Mouse (Mus musculus) thymus, postnatal 36 days (tissue): ENCODE results near the gene Plxnd1.

Experiments
- DNase-seq, 2 experiments: peaks; one replicate each; pipeline ENCODE4 v3.0.0; 2022; ENCODE audit warnings: mixed read lengths in 2 of 2

Plxnd1 gene

DNA sequence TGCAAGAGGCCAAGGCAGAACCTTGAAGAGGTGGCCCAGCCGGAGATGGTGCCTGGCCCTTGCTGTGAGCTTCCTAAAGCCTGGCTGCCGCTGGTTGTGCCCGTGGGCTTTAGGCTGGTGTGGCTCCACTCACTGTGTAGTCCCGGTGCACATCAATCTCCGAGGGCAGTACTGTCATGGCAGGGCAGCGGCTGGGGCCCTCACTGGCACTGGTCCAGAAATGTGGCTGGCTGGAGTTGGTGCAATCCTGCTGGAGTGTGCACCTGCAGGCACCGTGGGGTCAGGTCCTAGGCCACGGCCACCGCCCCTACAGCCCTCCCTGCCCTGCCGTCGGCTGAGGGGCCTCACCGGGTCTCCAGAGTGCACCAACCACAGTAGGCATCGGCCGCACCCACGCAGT, 17.0 kb downstream of the Plxnd1 start:
- no peak for DNase-seq

DNA sequence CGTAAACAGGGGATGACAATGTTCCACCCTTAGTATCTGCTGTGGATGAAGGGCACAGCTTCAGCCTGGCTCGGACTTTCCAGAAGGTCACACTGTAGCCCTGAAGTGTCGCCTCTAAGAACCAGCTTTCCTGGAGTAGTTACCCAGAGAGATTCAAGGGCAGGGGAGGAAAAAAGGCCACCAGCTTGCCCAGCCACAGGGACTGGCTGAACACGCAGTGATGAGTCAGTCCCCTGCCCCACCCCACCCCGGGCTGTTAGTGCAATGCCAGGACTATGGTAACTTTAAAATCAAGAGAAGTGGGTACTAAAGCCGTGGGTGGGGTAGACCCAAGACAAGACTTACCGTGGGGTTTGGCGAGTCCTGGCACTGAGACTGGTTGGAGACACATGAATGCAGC, 19.2 kb downstream of the Plxnd1 start:
- no peak for DNase-seq

DNA sequence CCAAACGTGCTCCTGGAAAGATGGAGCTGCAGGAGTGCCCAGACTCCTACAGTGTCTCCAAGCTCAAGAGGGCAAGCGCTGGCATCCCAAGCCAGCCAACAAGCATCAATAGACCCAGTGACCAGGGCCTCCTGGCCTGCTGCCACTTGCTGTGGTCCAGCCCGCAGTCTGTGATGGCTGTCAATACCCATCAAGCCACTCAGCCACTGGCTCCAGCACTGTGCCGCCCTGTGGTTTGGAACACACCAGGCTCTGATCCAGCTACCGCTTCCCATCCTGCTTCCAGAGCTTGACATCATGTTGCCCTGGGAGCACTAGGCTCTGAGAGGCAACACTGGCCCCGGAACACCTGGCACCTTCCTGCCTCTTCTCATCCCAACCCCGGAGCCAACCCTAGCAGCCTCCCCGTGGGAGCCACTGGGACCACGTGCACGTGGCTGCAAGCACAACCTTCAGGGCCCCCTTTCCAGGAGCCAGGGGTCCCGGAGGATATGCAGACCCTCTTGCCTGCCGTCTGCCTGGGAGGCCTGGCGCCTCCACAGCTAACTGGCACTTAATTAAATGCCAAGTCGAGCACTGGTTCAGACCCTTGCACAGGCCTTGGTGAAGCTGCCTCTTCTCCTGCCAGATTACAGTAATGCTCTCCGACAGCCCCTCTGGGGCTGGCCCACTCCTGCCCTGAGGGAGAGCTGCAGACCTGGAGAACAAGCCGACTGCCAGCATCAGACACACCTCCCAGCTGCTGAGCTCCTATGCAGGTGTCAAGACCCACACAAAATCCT, 20.7 kb downstream of the Plxnd1 start:
- DNase-seq = no peak

DNA sequence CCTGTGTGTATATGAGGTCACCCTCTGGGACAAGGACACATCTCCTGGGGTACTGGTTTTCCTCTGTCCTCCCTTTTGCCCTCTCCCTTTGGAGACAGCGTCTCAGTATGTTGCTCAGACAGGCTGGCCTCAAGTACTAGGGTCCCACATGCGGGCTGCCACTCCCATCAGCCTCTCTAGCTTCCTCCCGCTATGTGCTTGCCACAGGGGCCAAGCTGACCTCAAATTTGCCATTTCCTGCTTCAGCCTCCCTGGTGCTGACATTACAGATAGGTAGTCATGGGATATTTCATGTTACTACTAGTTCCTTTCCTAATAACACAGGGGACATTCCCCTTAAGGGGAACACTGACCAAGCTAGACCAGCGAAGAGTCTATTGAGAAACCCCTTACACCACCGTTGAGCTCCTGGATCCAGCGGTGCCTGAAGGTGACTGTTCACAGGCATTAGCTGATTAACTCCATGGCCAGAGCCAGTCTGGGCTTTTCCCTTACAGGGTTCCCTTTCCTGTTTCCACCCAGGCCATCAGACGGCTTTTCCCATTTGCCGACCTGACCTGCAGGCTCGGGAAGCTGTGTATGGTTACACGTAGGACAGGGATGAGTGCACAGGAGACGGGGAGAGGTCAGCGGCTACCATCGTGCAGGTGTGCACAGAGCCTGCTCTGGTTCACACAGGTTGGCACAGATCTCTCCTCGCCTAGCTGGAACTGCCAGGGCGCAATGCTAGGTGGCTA, 21.5 kb downstream of the Plxnd1 start:
- peak in 1 of 2 experiments; percentile 39 for DNase-seq

DNA sequence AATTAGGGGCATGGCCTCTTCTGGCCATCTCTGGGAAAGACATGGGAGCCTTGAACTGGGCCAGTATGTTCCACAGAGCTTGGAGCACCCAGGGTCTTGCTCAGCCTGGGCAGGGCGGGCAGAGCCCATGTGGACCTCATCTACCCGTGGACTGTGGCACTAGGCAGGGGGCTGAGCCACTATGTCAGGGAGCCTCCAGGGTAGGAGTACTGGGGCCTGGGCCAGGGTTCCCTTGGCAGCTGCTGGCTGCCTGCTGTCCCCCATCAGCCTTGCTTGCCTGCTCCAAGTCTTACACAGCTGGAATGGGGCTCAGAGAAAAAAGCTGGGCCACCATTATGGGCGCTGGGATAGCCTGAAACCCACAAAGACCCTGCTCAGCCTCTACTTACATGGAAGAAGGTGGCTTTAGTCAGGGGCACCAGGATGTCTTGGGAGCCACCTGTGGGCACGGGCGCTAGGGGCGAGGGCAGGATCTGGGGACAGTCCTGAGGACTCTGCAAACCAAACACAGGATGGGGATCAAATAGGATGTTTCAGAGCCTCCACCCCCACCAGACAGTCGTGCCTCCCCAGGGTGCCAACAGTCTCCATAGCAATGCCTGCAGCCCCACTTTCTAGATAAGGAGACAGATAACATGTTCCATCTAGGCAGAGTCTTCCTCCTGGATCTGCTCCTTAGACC, 22.6 kb downstream of the Plxnd1 start:
- peak; percentile 28 to 54 for DNase-seq

DNA sequence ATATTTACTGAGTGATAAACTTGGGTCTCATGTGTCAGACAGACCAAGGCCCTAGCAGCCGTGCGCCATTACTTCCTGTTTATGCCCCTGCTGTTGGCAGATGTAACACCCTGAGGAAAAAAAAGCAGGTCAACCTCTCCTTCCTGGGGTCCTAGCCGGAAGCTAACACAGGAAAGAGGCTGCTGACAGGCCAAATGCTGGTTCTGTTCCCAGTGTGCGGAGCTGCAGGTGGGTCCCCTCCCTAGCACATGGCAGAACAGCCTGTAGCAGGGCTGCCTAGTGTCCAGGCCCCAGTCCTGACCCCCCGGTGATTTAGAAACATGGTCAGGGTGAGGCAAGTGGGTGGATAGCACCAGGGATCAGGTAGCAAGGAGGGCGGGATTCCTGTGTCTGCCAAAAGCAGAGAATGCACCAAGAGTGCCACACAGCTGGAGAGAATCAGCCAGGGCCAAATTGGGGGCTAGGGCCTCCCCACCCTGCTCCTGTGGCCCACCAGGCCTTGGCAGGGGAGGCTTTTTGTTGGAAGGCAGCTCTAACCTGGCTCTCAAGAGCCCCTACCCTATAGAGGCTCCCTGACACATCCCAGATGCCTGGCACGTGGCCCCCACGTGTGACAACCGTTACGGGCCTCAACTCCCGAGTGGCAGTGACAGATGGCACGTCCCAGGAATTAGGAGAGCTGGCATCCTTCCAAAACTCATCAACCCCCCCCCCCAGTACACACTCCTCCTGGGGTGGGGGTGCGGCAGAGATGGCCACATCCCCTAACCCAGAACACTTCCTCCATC, 23.3 kb downstream of the Plxnd1 start:
- DNase-seq = peak; percentile 69 to 83

DNA sequence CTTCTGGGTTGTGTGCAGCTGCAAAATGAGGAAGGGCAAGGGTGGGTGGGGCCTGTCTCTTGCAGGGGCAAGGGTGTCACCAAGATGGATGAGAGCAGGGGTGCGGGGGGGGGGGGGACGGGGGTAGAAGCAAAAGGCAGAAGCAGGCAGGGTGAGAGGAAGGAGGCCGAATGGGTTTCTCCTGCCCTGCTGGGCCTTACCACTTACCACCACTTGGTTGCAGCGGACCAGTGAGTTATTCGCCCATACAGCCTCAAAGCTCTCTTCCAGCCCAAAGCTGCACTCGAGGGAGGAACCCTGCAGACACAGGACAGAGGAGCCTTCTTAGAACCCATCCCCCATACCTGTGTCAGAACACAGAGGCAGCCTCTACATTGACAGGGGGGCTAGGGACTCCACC, 24.9 kb downstream of the Plxnd1 start:
- peak; percentile 50 to 62 for DNase-seq

DNA sequence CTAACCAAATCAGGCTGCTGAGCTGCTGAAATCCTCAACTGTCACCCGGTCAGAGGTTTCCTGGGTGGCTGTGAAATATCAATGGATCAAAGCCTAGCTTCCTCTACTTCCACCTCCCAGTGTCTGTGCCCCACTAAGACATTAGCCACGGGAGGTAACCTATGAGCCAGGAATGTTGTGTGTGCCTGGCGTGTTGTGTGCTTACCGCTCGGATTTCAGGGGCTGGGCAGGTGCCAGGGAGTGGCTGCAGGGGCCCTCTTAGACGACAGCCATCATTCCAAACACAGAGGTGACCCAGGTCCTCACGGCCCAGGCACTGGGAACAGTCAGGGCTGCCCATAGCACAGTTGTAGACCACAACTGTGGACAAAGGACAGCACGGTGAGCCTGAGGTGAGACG, 25.7 kb downstream of the Plxnd1 start:
- peak in 1 of 2 experiments; percentile 30 for DNase-seq

DNA sequence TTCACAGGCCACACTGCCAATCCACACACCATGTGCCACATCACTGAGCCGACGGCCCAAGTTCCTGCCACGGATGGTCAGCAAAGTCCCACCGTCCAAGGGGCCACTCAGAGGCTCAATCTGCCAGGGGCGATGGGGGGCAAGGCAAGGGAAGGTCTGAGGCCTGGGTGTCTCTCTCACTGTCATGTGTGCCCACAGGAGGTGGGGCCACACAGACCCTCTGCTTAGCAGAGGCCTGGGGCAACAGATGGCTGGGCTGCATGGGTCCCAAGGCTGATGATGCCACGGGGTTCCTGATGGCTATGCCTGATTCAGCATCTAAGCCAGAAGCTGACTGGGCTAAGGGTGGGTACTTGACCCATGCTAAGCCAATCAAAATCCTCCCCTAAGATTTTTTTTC, 26.1 kb downstream of the Plxnd1 start:
- DNase-seq = no peak

DNA sequence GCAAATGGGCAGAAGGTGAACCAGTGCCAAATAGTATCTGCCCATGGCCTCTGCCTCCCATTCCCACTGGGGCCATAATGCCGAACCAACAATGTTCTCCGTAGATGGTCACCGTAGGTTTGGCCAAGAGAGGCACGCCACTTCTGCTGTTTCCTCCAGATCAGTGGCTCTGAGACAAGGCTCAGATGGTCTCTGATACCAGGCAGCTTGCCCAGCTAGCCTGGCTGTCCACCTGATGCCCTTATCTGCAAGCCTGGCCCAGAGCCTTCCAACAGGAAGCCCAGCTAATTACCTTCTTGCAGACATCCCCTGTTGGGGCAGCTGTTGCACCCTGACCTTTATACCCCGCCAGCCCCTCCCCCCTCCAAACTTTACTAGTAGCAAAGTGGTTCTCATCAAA, 26.7 kb downstream of the Plxnd1 start:
- no peak for DNase-seq

DNA sequence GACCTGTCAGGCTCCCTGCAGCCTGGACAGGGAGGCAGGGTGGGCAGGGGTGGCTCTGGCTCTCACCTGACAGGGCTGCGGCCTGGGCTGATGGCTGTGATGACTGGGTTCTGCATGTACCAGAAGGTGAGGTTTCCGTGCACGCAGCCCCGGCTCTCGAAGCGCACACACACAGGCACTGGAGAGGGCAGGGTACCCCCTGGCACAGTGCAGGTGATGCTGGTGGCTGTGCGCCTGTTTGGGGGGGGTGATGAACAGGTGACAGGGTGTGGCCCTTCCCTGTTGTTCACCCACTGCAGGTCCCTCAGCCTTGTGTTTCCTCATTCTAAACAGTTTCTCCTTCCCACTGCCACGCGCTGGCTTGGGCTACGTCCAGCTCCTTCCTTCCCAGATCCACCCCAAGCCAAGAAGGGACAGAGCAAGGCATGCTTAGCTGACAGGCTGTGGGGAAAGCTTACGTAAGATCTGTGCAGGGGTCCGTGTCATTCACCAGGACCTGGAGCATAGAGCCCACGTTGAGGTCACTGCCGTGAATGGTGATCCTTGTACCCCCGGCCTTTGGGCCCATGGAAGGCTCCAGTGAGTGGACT, 27.4 kb downstream of the Plxnd1 start:
- peak in 1 of 2 experiments; percentile 26 for DNase-seq

DNA sequence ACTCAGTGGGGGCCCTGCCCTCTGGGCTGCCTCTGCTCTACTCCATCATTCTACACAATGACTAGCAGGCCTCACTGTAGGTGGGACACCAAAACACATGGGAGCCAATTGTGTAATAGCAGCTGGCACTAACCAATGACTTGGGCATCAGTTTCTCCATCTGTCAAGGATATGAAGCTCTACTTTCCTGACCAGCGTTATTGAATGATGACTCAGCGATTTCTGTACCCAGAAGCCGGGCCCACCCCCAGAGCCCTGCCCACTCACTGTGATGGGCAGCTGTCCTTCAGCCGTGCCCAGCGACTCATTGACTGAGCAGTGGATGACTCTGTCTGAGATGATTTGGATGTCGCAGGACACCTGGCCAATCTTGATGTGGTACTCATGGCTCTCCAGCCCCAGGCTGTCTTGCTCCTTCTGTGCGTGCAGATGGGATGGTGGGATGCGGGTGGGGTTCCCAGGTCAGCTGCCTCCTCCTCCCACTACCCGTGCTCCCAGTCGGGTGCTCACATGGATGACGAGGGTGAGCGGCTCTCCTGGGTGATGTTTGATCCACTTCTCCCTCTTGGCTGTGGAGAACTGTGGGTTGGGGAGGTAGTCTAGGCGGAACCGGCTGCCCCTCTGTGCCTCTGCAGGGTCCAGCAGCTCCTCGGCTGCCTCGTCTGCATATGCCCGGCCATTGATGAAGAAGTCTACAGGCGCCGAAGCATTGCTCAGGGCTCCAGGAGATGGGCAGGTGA, 28.4 kb downstream of the Plxnd1 start:
- DNase-seq = peak in 1 of 2 experiments; percentile 22

DNA sequence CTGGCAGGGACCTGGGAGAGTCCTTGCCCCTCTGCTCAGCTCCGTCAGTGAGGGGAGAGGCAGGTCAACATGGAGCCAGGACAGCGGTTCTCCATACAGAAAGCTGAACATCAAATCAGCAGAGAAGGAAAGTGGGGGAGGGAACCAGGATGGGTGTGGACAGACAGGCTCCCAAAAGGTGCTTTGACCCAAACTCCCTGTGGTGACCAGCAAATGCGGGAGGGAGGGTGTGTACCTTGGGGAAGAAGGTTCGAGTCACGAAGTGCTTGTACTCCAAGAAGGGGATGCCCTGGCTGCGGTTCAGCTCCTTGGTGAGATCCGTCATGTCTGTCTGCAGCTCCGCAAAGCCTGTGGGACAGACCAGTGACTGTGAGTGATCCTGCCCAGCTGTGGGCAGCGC, 31.1 kb downstream of the Plxnd1 start:
- peak in 1 of 2 experiments; percentile 10 for DNase-seq

DNA sequence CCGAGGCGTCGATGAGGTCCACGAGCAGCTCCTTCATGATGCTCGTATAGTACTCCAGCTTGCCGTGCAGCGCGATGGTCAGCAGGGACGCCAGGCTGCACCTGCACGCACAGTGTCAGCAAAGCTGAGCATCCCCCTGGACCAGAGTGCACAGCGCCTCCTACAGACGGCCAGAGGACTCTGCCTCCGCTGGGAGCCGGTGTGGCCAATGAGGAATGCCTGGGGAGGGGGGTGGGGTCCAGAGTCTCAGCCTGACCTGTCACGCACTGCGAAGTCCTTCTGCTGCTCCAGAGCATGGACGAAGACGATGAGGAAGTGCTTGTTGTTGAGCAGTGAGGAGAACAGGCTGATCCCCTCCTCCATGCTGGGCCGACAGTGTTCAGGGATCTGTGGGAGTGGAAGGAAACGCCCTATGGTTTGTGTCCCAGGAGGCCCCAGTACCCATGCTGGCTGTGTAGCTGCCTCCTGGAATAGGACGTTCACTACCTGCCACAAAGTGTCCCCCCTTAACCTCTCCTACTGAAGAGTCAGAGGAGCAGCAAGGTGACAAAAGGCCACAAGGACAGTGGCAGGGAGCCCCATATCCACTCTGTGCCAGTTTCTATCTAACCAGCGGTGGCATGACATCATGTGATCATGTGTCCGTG, 32.2 kb downstream of the Plxnd1 start:
- DNase-seq = no peak

DNA sequence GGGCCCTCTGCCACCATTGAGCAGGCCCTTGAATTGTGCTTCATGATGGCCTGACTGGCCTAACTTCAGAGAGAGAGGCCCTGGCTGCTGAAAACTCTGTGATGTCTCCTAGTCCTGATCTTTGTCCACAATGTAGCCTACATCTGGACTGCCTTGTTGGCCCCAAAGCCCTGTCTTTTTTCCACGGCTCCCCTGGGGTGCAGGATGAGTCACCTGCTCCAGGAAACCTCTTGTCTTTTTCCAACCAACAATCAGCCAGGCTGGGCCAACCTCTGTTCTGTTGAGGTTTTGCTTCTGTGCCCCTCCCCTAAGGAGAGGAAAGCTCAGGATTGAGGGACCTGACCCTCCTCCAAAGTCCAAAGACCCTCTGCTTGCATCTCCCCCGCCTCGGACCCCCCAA, 33.1 kb downstream of the Plxnd1 start:
- no peak for DNase-seq

DNA sequence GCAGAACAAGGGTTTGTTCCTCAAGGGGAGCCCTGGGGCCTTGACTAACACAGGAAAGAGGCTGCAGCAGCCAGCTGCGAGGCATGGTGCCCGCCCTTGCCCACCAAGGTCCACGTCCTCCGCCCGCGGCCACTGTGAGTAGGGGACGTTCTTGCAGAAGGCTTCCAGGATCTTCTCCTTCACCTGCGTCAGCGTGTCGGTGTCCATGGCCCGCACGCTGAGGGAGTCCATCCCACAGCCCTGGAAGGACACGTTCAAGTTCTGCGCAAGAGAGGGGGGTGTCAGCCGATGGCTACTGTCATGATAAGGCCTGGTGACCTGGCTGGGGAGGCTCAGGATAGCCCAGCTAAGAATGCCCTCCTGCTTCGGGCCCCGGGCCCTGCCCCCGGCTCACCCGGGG, 34.5 kb downstream of the Plxnd1 start:
- no peak for DNase-seq

DNA sequence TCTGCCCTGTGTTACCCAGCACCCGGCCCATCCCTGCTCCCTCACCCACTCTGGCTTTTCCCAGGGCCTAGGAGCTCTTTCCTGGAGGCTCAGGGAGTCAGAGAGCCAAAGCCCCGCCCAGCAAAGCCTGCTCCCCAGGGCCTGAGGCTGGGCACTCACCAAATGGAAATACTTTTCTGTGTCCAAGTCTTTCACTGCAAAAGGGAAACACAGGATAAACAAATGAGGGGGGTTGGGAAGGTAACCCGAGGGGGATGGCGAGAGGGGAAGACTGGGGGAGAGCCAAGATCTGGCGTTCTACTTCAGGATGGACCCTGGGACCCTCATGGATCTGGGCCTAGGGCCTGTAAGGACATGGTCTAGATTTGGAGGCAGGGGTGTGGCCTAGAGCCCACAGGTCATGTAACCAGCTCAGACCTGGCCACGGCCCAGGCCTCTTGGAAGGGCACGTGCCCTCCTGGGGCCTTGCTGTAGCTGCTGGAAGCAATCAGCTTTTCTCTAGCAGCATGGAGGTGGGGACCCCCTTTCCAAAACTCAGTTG, 35.6 kb downstream of the Plxnd1 start:
- DNase-seq = no peak

DNA sequence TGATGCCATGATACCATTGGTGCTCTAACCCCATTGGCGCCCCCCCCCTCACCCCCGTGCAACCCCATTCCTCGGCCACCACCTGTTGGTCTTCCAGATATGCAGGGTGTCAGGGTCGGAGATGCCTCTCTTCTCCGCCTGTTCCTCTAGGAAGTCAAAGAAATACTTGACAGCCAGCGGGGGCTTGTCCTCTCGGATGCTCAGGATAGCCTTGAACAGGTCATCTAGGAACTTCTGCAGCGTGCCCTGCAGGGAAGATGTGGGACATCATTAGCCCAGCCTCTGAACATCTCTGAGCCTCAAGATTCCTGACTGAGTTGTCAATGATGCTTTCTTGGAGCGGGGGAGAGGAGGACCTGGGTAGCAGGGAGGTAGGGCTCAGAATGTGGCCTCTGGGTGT, 36.4 kb downstream of the Plxnd1 start:
- no peak for DNase-seq

DNA sequence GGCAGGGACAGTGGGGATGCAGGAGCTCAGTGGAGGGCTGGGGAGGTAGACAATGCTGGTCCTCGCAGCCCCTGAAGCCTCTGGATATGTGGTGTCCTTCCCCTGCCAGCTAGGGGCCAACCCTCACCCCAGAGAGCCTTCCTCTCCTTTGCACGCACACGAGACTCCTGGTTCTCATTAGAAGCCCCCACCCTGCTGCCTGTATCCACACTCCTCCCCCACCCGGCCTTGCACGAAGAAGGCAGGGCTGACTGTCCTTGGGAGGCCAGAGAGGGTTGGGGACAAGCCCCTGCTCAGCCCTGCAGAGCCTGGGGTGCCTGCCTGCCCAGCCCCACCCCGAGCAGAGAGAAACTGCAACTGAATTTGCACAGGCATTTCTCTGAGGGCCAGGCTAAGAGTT, 37.1 kb downstream of the Plxnd1 start:
- no peak for DNase-seq

DNA sequence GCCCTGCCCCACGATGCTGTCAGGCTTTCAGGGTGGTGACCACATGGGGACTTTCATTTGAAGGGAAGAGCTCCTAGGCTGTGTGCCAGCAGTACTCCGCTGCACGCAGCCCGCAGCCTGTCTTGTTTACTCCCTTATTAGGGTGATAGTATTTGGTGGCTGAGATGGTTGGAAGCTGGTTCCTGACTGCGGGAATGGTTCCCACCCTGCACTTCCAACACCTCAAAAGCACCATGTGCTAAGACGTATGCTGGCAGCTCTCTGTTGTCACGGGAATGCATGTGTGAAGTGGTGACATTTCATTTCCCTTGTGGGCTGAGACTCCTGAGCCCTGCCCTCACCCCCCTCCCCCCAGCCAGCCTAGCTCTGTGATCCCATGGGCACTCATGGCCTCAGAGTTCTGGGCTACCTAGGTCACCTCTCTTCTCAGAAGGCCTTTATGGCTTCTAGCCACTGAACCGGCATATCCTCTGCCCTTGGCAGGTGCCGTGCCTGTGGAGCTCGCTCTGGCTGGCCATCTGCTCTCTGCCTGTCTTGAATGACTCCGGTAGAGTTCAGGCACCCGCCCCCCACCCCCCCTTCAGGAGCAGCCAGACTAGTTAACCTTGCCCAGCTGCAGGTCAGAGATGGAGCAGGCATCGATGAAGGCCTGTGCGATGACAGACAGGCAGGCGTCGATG, 37.7 kb downstream of the Plxnd1 start:
- no peak for DNase-seq
